31 mouse cellular contexts compared by ENCODE assay signal in the genomic region with DNA sequence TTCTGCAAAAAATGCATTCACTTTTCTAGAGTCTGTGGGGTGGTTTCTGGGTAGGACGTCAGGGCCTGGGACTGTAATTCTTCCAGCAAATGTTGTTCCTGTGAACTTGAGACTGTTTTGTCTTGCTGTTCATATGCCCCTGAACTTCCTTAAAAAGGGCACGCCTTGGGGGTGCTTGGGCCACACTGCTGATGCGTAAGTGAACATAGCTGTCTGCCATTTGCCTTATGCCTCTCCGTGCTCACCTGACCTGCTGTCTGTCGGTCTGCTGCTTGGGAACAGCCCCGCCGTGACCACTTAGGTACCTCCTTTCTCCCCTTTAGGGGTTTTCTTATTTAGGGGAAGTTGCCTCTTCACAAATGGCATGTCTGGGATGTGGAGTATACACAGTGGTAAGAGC. TPM values are rescaled to one million over a fixed set of nuclear protein-coding genes. Genes with fewer than 3 reads are reported as not detected.
"Had no signal": no experiment of that assay in that cellular context is flagged by ENCODE, and none has a peak within 500 bp of the region (broad histone marks: within the 10 kb centered on the region; RNA-seq: fewer than 3 reads in every experiment).

No protein-coding gene starts in this region.

- DNase-seq: kidney, adult 2 months; kidney, postnatal 10 days; kidney, postnatal 36 days; layer of hippocampus, postnatal 36 days; liver; lung, adult 18-20 months; lung, postnatal 10 days; lung, postnatal 36 days; retina, postnatal 1 day; right cerebral cortex, postnatal 25 days; spleen, adult 18-20 months; thymus, adult 18-20 months; thymus, postnatal 36 days had no signal

- H3K4me1 ChIP-seq: lung, embryonic 15.5 days; midbrain, embryonic 12.5 days; midbrain, embryonic 15.5 days had no signal

- H3K4me3 ChIP-seq: left cerebral cortex, adult 2 months; limb, embryonic 10.5 days; limb, embryonic 13.5 days; liver, embryonic 12.5 days; liver, embryonic 15.5 days; lung, embryonic 15.5 days; midbrain, embryonic 12.5 days; midbrain, embryonic 15.5 days; myocyte; neural tube, embryonic 13.5 days; stomach, embryonic 15.5 days had no signal

- H3K27ac ChIP-seq: left cerebral cortex, adult 2 months; limb, embryonic 10.5 days; limb, embryonic 13.5 days; liver, embryonic 12.5 days; liver, embryonic 15.5 days; lung, embryonic 15.5 days; midbrain, embryonic 12.5 days; midbrain, embryonic 15.5 days; neural tube, embryonic 13.5 days; stomach, embryonic 15.5 days had no signal

- ATAC-seq: intestine, postnatal 0 days; liver, embryonic 12.5 days; midbrain, embryonic 15.5 days had no signal

RNA-seq across cellular contexts. Expression of a gene that starts 24.2 kb away (rescaled TPM):
- total RNA-seq: layer of hippocampus, adult 8-10 months; layer of hippocampus, postnatal 36 days; left cerebral cortex, adult 2 months; neutrophil, adult 5-6 weeks had no signal
- polyA plus RNA-seq: intestine, postnatal 0 days; kidney, adult 2 months; kidney, embryonic 14.5 days; limb, embryonic 10.5 days; limb, embryonic 13.5 days; liver, embryonic 12.5 days; liver, embryonic 15.5 days; lung, embryonic 15.5 days; midbrain, embryonic 15.5 days; myocyte; neural tube, embryonic 13.5 days; stomach, embryonic 15.5 days; urinary bladder, adult 2 months had no signal

RNA-seq across cellular contexts. Expression of a gene that starts 54.7 kb away (rescaled TPM):
- total RNA-seq: layer of hippocampus, adult 8-10 months; layer of hippocampus, postnatal 10 days; layer of hippocampus, postnatal 36 days; left cerebral cortex, adult 2 months; left cerebral cortex, postnatal 25 days; neutrophil, adult 5-6 weeks had no signal
- polyA plus RNA-seq: intestine, postnatal 0 days; kidney, adult 2 months; kidney, embryonic 14.5 days; limb, embryonic 10.5 days; limb, embryonic 13.5 days; liver, embryonic 12.5 days; liver, embryonic 15.5 days; lung, embryonic 15.5 days; midbrain, embryonic 12.5 days; midbrain, embryonic 15.5 days; myocyte; neural tube, embryonic 13.5 days; stomach, embryonic 15.5 days; urinary bladder, adult 2 months had no signal
